Mouse (Mus musculus): ENCODE measurements at regions not wholly inside any gene's neighbourhood (a gene's known extent, or its start where the extent isn't known, plus 50 kb on each side); places are given as distances from the start of the nearest gene placed in this dataset.

DNA sequence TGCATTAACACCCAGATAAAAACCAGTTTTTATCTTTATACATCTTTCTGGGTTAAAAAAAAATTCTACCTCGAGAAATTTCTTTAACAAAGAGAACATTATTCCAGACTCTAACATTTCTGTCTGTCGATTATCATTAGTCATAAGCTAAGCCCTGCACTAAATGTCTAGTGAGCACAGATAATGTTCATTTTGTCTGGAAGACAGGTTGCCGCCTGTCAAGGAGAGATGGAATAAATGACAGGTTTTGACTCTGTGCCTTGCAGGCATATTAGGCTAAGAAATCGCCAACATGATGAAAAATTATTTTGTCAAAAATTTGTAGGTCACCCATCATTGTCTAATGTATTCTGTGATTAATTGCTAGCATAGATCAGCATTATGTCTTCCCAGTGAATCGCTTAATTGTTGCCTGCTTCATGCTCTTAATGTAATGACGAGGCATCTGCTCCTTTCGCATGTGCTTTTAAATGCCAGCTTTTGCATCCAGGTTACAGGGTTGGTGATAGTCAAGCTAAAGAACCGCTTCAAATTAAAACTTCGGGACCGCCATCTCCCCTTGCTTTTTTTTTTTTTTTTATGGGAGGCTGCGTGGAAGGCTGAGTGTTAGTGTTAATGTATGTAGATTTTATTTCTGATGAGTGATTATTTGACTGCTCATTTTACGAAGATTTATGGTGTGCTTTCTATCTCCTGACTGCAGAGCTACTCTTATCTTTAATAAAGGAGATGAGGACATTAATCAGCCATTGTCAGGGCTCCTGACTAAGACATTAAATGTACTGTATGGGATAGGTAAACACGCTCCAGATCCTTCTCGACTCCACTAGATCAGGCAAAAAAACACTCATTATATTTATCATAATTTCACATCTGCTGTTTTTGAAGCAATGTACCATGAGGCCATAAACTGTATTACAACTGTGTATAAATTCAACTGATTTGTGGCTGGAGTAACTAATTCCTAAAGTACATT lies 135.9 kb upstream of the Meis2 start:
- DNase-seq (ENCODE audit: low spot score): no peak

DNA sequence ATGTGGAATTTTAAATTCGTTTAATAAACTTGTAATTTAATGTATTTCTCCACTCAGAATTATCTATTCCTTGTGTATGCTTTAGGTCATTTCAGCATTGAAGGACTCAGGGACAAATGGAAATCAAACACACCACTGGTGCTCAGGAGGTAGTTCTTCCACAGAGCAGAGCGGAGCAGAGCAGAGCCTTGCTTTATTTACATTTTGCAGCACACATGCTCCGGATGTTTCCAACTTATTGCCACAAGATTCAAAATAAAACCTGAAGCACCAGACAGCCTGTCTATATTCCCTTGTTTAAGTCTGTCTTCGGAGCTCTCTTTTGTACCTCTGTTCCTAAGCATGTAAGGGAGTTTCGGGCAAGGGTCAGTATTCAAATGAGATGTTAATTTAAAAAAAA lies 135.2 kb upstream of the Meis2 start:
- no peak for DNase-seq (ENCODE audit: low spot score)

DNA sequence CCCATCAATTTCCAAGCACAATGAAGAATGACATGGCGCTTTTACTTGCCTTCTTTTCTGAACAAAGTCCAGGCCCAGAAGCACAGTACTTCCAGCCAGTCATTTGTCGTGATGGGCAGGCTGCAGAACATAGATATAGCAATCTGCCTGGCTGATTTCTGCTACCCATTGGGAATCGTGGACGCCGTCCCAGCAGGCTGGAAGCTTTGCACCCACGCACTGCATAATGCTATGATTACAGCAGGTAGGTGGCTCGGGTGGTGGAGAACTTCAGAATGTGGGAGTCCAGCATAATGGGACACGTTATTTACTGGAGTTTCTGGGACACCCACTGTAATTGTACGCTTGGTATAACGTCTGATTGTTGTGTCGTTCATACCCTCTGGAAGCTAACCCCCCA lies 116.2 kb upstream of the Meis2 start:
- DNase-seq (ENCODE audit: low spot score): no peak

DNA sequence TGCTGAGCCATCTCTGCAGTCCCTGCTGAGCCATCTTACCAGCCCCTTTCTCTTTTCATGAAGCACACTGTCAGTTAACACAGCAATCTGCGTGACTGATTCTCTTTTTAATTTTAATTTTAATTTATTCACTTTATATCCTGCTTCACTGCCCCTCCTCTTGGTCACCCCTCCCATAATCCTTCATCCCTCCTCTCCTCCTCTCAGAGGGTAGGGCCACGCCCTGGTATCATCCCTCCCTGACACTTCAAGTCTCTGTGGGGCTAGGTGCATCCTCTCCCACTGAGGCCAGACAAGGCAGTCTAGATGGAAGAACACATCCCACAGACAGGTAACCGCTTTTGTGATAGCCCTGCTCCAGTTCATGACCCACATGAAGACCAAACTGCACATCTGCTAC lies 111.5 kb upstream of the Meis2 start:
- no peak for DNase-seq (ENCODE audit: low spot score)

DNA sequence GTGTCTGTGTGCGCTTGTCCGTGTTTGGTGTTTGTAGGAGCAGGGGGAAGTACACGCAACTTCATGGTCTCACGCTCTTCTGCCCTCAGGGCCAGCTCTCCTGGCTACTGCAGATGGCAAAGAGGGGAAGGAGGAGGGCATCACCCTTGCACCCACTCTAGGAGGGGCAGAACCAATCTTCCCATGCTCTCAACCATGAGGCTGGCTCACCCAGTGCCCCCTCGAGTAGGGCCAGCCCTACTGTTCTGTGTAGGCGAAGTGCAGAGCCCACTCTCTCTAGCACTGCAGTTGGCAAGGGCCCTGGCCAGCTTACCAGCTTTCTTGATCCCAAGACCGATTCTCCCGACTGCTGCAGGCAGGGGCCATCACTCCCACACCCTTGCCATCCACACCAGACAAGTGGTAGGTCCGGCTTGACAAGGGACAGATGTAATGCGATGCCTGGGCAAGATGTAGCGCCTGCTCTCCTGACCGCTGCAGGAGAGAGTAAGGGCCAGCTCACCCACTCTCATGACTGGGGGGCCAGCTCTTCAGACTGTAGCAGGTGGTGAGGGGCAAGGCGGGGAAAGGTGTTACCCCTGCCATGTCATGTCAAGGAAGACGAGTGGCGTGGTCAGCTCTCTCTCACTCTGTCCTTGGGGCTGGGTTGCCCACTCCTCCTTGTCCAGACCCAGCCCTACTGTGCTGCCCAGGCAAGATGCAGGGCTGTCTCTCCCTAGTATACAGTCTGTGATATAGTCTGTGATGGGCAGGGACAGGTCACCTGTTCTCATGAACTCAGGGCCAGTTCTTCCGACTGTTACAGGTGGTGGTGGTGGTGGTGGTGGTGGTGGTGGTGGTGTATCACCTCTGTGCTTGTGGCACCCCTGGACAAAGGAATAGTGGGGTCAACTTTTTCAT lies 100.5 kb upstream of the Meis2 start:
- no peak for DNase-seq (ENCODE audit: low spot score)
